Mouse (Mus musculus): ENCODE measurements around the gene Polr3h. TPM values are rescaled to one million over a fixed set of nuclear protein-coding genes. Genes with fewer than 3 reads are reported as not detected.

Gene Polr3h
- polyA plus RNA-seq, 1 experiment from 2014 or later = 57.0 TPM

GRCm38 (mm10) chr15:81872262-81873136 is 53.5 kb downstream of the Polr3h start, which contains the start of gene Aco2:
Gene Aco2 (plus strand): TSS chr15:81872309.
- peaks cover 17% of the 10 kb centered on the region for H3K4me1 ChIP-seq (ENCODE audit: insufficient read depth)
- WGBS (ENCODE audit: insufficient replicate concordance) = under 1% methylated on average over 53 of the region's 53 CpGs

GRCm38 (mm10) chr15:81871604-81872261 is 54.3 kb downstream of the Polr3h start, which contains the start of gene Phf5a:
Gene Phf5a (minus strand): TSS chr15:81871911.
- 2% methylated on average over 30 of the region's 30 CpGs for WGBS (ENCODE audit: insufficient replicate concordance)
- Histone ChIP-seq H3K27me3 (ENCODE audit: insufficient read depth, low read length) (no peaks in the 10 kb centered on the region), H3K4me3 (ENCODE audit: low read depth, low read length) (peak within 1 kb of the TSS; percentile 95), H3K27ac (ENCODE audit: low read depth) (peak within 1 kb of the TSS; percentile 99), H3K4me1 (ENCODE audit: insufficient read depth) (peaks cover 17% of the 10 kb centered on the region), H3K9ac (replicated peaks) (peak within 1 kb of the TSS; percentile 86), H3K4me2 (ENCODE audit: low read depth, low read length) (peak within 1 kb of the TSS; percentile 90), H3K36me3 (replicated peaks; ENCODE audit: insufficient read depth, low read length) (peaks cover 39% of the 10 kb centered on the region), H3K9me3 (ENCODE audit: low read length) (no peaks in the 10 kb centered on the region)
- DNase-seq (peak; percentile 95), ATAC-seq (peak; percentile 91)
- TF ChIP-seq EP300 (IDR thresholded peaks at IDR 0.05; ENCODE audit: low read depth) (peak; percentile 98), CTCF (IDR thresholded peaks at IDR 0.05; ENCODE audit: low read depth) (no peak)

More at GRCm38 (mm10) chr15:81872262-81873136, 53.5 kb downstream of the Polr3h start, which contains the start of gene Aco2:
- Histone ChIP-seq H3K27me3 (ENCODE audit: insufficient read depth, low read length) (no peaks in the 10 kb centered on the region), H3K9me3 (ENCODE audit: low read length) (no peaks in the 10 kb centered on the region), H3K4me3 (ENCODE audit: low read depth, low read length) (peak within 1 kb of the TSS; percentile 95), H3K27ac (ENCODE audit: low read depth) (peak within 1 kb of the TSS; percentile 99), H3K4me2 (ENCODE audit: low read depth, low read length) (peak within 1 kb of the TSS; percentile 90), H3K36me3 (replicated peaks; ENCODE audit: insufficient read depth, low read length) (peaks cover 32% of the 10 kb centered on the region), H3K9ac (replicated peaks) (peak within 1 kb of the TSS; percentile 86)
- TF ChIP-seq EP300 (IDR thresholded peaks at IDR 0.05; ENCODE audit: low read depth) (0 out of 2 replicates have a peak, but pooled peaks have one; percentile 41), CTCF (IDR thresholded peaks at IDR 0.05; ENCODE audit: low read depth) (no peak)
- ATAC-seq = peak; percentile 90
- peak; percentile 99 for DNase-seq

- Histone ChIP-seq H3K4me3 (ENCODE audit: low read depth, low read length) (no peak overlapping the region), H3K4me1 (ENCODE audit: insufficient read depth) (peaks cover 17% of the 10 kb centered on the region), H3K36me3 (replicated peaks; ENCODE audit: insufficient read depth, low read length) (peaks cover 57% of the 10 kb centered on the region), H3K27ac (ENCODE audit: low read depth) (peak overlapping the region; percentile 2; the same call in 1 of the 2 replicates), H3K4me2 (ENCODE audit: low read depth, low read length) (peak overlapping the region; percentile 89), H3K9ac (replicated peaks) (no peak overlapping the region), H3K9me3 (ENCODE audit: low read length) (no peaks in the 10 kb centered on the region), H3K27me3 (ENCODE audit: insufficient read depth, low read length) (no peaks in the 10 kb centered on the region)
- 80% methylated on average over 5 of the region's 5 CpGs for WGBS (ENCODE audit: insufficient replicate concordance)
- DNase-seq (no peak), ATAC-seq (no peak)
- TF ChIP-seq CTCF (IDR thresholded peaks at IDR 0.05; ENCODE audit: low read depth) (no peak), EP300 (IDR thresholded peaks at IDR 0.05; ENCODE audit: low read depth) (no peak)
These were observed 56.1 kb downstream of the Polr3h start for GRCm38 (mm10) chr15:81869985-81870384.

GRCm38 (mm10) chr15:81864238-81864637 is 61.8 kb downstream of the Polr3h start:
- H3K9ac ChIP-seq (replicated peaks) = no peak overlapping the region
- H3K27me3 ChIP-seq (ENCODE audit: insufficient read depth, low read length) = no peaks in the 10 kb centered on the region
- no peak overlapping the region for H3K4me2 ChIP-seq (ENCODE audit: low read depth, low read length)
- TF ChIP-seq EP300 (IDR thresholded peaks at IDR 0.05; ENCODE audit: low read depth) = no peak
- no peak for TF ChIP-seq CTCF (IDR thresholded peaks at IDR 0.05; ENCODE audit: low read depth)
- 89% methylated on average over 7 of the region's 7 CpGs for WGBS (ENCODE audit: insufficient replicate concordance)
- H3K36me3 ChIP-seq (replicated peaks; ENCODE audit: insufficient read depth, low read length) = peaks cover 50% of the 10 kb centered on the region
- no peak for DNase-seq
- H3K4me1 ChIP-seq (ENCODE audit: insufficient read depth) = peaks cover 8% of the 10 kb centered on the region
- no peak overlapping the region for H3K4me3 ChIP-seq (ENCODE audit: low read depth, low read length)
- H3K27ac ChIP-seq (ENCODE audit: low read depth) = no peak overlapping the region
- no peak for ATAC-seq
- H3K9me3 ChIP-seq (ENCODE audit: low read length) = no peaks in the 10 kb centered on the region

GRCm38 (mm10) chr15:81860471-81861135 is 65.4 kb downstream of the Polr3h start:
- H3K9me3 ChIP-seq (ENCODE audit: low read length) = no peaks in the 10 kb centered on the region
- peaks cover 14% of the 10 kb centered on the region for H3K36me3 ChIP-seq (replicated peaks; ENCODE audit: insufficient read depth, low read length)
- peak overlapping the region; percentile 97 for H3K4me3 ChIP-seq (ENCODE audit: low read depth, low read length)
- H3K4me2 ChIP-seq (ENCODE audit: low read depth, low read length) = peak overlapping the region; percentile 89
- WGBS (ENCODE audit: insufficient replicate concordance) = 27% methylated on average over 8 of the region's 8 CpGs
- no peak overlapping the region for H3K9ac ChIP-seq (replicated peaks)
- no peak for ATAC-seq
- peak overlapping the region; percentile 97 for H3K27ac ChIP-seq (ENCODE audit: low read depth)
- DNase-seq = no peak
- peaks cover 16% of the 10 kb centered on the region for H3K4me1 ChIP-seq (ENCODE audit: insufficient read depth)
- no peaks in the 10 kb centered on the region for H3K27me3 ChIP-seq (ENCODE audit: insufficient read depth, low read length)
- TF ChIP-seq CTCF (IDR thresholded peaks at IDR 0.05; ENCODE audit: low read depth) = no peak
- no peak for TF ChIP-seq EP300 (IDR thresholded peaks at IDR 0.05; ENCODE audit: low read depth)
